Mouse (Mus musculus) ES-CJ7 (cell line): ENCODE results near the gene Trim41.

Experiments
- DNase-seq: peaks from one replicate; pipeline ENCODE4 v3.0.0; 2011; ENCODE audit warnings: low read depth, low spot score

Trim41 gene

GRCm38 (mm10) chr11:48816281-48816781, 822 bp downstream of the Trim41 start:
- DNase-seq = peak; percentile 68

GRCm38 (mm10) chr11:48815851-48816250, 1.3 kb downstream of the Trim41 start:
- DNase-seq = no peak

- DNase-seq = no peak
Measured at GRCm38 (mm10) chr11:48813782-48814181, 3.4 kb downstream of the Trim41 start.

GRCm38 (mm10) chr11:48810142-48810541, 7.0 kb downstream of the Trim41 start:
- DNase-seq = no peak

- no peak for DNase-seq
Measured at GRCm38 (mm10) chr11:48809434-48809830, 7.7 kb downstream of the Trim41 start.

GRCm38 (mm10) chr11:48808737-48809433, 8.3 kb downstream of the Trim41 start:
- DNase-seq = no peak

GRCm38 (mm10) chr11:48808304-48808646, 8.9 kb downstream of the Trim41 start:
- no peak for DNase-seq

GRCm38 (mm10) chr11:48807563-48808303, 9.4 kb downstream of the Trim41 start:
- DNase-seq = no peak

- DNase-seq = peak; percentile 59
Measured at GRCm38 (mm10) chr11:48806856-48807562, 10.1 kb downstream of the Trim41 start.

GRCm38 (mm10) chr11:48804922-48805321, 12.2 kb downstream of the Trim41 start:
- DNase-seq = no peak

GRCm38 (mm10) chr11:48803988-48804387, 13.2 kb downstream of the Trim41 start:
- DNase-seq = no peak

- no peak for DNase-seq
Measured at GRCm38 (mm10) chr11:48801831-48802772, 15.1 kb downstream of the Trim41 start.

- peak; percentile 93 for DNase-seq
Measured at GRCm38 (mm10) chr11:48799921-48800701, 17.0 kb downstream of the Trim41 start, which contains the start of gene Rack1. Gene Rack1, plus strand, starts transcription at chr11:48800332.

- DNase-seq = no peak
Measured at GRCm38 (mm10) chr11:48798984-48799920, 17.9 kb downstream of the Trim41 start.

- no peak for DNase-seq
Measured at GRCm38 (mm10) chr11:48798308-48798707, 18.8 kb downstream of the Trim41 start.

GRCm38 (mm10) chr11:48797287-48797686, 19.9 kb downstream of the Trim41 start:
- no peak for DNase-seq

GRCm38 (mm10) chr11:48796290-48796689, 20.9 kb downstream of the Trim41 start:
- peak; percentile 68 for DNase-seq

GRCm38 (mm10) chr11:48795221-48795620, 21.9 kb downstream of the Trim41 start:
- DNase-seq = no peak

GRCm38 (mm10) chr11:48793184-48793583, 24.0 kb downstream of the Trim41 start:
- no peak for DNase-seq
